23 mouse cellular contexts compared by ENCODE assay signal in genomic region chr2:129380746-129381474, GRCm38 (mm10). TPM values are rescaled to one million over a fixed set of nuclear protein-coding genes. Genes with fewer than 3 reads are reported as not detected.
DNase-seq lines count a peak whose midpoint lies in the region; ATAC-seq lines count a peak whose summit lies in the region.
"Had no signal": no experiment of that assay in that cellular context is flagged by ENCODE, and none has a peak within 500 bp of the region (broad histone marks: within the 10 kb centered on the region; RNA-seq: fewer than 3 reads in every experiment).

No protein-coding gene starts in this region.

- DNase-seq in lung, postnatal 36 days, result peak; percentile 39
- DNase-seq in lung, postnatal 25 days (ENCODE audit: low spot score), result no peak
- no peak for DNase-seq in adrenal gland, adult 8-10 months
- no peak for DNase-seq in cerebellum, adult 11-12 months
- DNase-seq: adrenal gland, postnatal 25 days; cerebellum, adult 9-11 months; embryo, embryonic 11 days; kidney, postnatal 4 days; lung, postnatal 14 days had no signal

- 87% methylated on average over 5 of the region's 5 CpGs for WGBS in intestine, embryonic 15.5 days

- H3K9me3 ChIP-seq in intestine, embryonic 15.5 days, result no peaks in the 10 kb centered on the region
- H3K9me3 ChIP-seq: embryonic facial prominence, embryonic 15.5 days; hindbrain, embryonic 12.5 days; neural tube, embryonic 13.5 days had no signal

- no peaks in the 10 kb centered on the region for H3K4me1 ChIP-seq in brown adipose tissue, adult 24 weeks (ENCODE audit: control insufficient read depth, insufficient read depth, insufficient read length, low read length)
- H3K4me1 ChIP-seq in intestine, embryonic 15.5 days (replicated peaks), result no peaks in the 10 kb centered on the region
- H3K4me1 ChIP-seq: embryonic facial prominence, embryonic 15.5 days; hindbrain, embryonic 12.5 days; neural tube, embryonic 13.5 days had no signal

- no peak overlapping the region for H3K4me3 ChIP-seq in brown adipose tissue, adult 24 weeks (ENCODE audit: insufficient read depth, low read depth, low read length)
- no peak overlapping the region for H3K4me3 ChIP-seq in intestine, embryonic 15.5 days (replicated peaks)
- H3K4me3 ChIP-seq: embryonic facial prominence, embryonic 15.5 days; heart, embryonic 12.5 days; hindbrain, embryonic 12.5 days; neural tube, embryonic 13.5 days had no signal

- ATAC-seq in megakaryocyte, adult 5-6 weeks (ENCODE audit: poor library complexity, severe bottlenecking), result peak; percentile 88
- no peak for ATAC-seq in intestine, embryonic 15.5 days
- ATAC-seq: forebrain, embryonic 16.5 days; Patski had no signal

- H3K9ac ChIP-seq in intestine, embryonic 15.5 days, result no peak overlapping the region
- H3K9ac ChIP-seq: embryonic facial prominence, embryonic 15.5 days; heart, embryonic 12.5 days; hindbrain, embryonic 12.5 days; neural tube, embryonic 13.5 days had no signal

- H3K27ac ChIP-seq in brown adipose tissue, adult 24 weeks (replicated peaks; ENCODE audit: low read depth, low read length), result peak overlapping the region; percentile 64
- H3K27ac ChIP-seq in intestine, embryonic 15.5 days, result no peak overlapping the region
- H3K27ac ChIP-seq: embryonic facial prominence, embryonic 15.5 days; hindbrain, embryonic 12.5 days; neural tube, embryonic 13.5 days; stomach, postnatal 0 days had no signal

- H3K36me3 ChIP-seq in intestine, embryonic 15.5 days, result no peaks in the 10 kb centered on the region
- H3K36me3 ChIP-seq: embryonic facial prominence, embryonic 15.5 days; heart, embryonic 12.5 days; hindbrain, embryonic 12.5 days; neural tube, embryonic 13.5 days had no signal

- no peak overlapping the region for H3K4me2 ChIP-seq in intestine, embryonic 15.5 days (replicated peaks)
- H3K4me2 ChIP-seq: embryonic facial prominence, embryonic 15.5 days; heart, embryonic 12.5 days; hindbrain, embryonic 12.5 days; midbrain, embryonic 11.5 days; neural tube, embryonic 13.5 days had no signal

- H3K27me3 ChIP-seq in intestine, embryonic 15.5 days (replicated peaks), result no peaks in the 10 kb centered on the region
- H3K27me3 ChIP-seq: embryonic facial prominence, embryonic 15.5 days; heart, embryonic 12.5 days; hindbrain, embryonic 12.5 days; neural tube, embryonic 13.5 days had no signal

RNA-seq across cellular contexts. Expression of gene Il1b, which starts 10.0 kb away (rescaled TPM):
- polyA plus RNA-seq in brown adipose tissue, adult 24 weeks (2012; ENCODE audit: insufficient read depth, insufficient read length, missing spikeins), result 1.7 and 9.4 TPM in 2 replicates
- total RNA-seq in megakaryocyte, adult 5-6 weeks (2015), result 25.9 and 27.7 TPM in 2 replicates
- 15.8 and 16.8 TPM in 2 replicates for total RNA-seq in megakaryocyte, adult 5-6 weeks (2017)
- 0.16 and 0.38 TPM in 2 replicates for polyA plus RNA-seq in intestine, embryonic 15.5 days (2015; fragmentation: Nextera tagmentation; extraction: Ambion mirVana)
- total RNA-seq in adrenal gland, adult 8-10 months (2022), result 1 to 10 TPM in 3 of 4 experiments, under 1 TPM in 1; 0.87 to 2.7 (median 1.8) TPM
- total RNA-seq: adrenal gland, postnatal 25 days; ES-E14; layer of hippocampus, postnatal 25 days had no signal
- polyA plus RNA-seq: forebrain, embryonic 16.5 days; hindbrain, embryonic 12.5 days; kidney, embryonic 14.5 days; midbrain, embryonic 11.5 days; Patski had no signal

Comparison
In these comparisons a context has a peak if more than half of its experiments do, and no peak if none do; other contexts are left out.
1. RNA of gene Il1b, which starts 10.0 kb away (total RNA-seq): 15.8 to 27.7 TPM in megakaryocyte, adult 5-6 weeks; 0.87 to 2.7 TPM in adrenal gland, adult 8-10 months; every median in the first group is over 4 times any median in the second.